Mouse (Mus musculus): ENCODE results near the gene Nop9.

GRCm38 (mm10) chr14:55697226-55697625 lies 48.3 kb upstream of the Nop9 start:
- TF ChIP-seq CTCF (IDR thresholded peaks at IDR 0.05; ENCODE audit: low read depth, low read length) (no peak), GATA2 (IDR thresholded peaks at IDR 0.05; ENCODE audit: borderline replicate concordance, low read depth, low read length) (no peak), TAL1 (conservative IDR thresholded peaks at IDR 0.05; ENCODE audit: low read depth, low read length) (no peak), GATA1 (IDR thresholded peaks at IDR 0.05; ENCODE audit: borderline replicate concordance, low read length) (no peak), POLR2AphosphoS5 (IDR thresholded peaks at IDR 0.05; ENCODE audit: insufficient replicate concordance, low read depth, low read length) (no peak)

Data from G1E (cell line).